Mouse (Mus musculus): ENCODE data around the gene Ankle2. TPM values are rescaled to one million over a fixed set of nuclear protein-coding genes. Genes with fewer than 3 reads are reported as not detected.
A peak's percentile ranks its signal among the peaks of the same experiment; 100 is the strongest.

The Ankle2 gene
- 44.8 and 46.1 TPM in 2 replicates for polyA plus RNA-seq (2014; fragmentation: Nextera tagmentation; extraction: Ambion mirVana)

DNA sequence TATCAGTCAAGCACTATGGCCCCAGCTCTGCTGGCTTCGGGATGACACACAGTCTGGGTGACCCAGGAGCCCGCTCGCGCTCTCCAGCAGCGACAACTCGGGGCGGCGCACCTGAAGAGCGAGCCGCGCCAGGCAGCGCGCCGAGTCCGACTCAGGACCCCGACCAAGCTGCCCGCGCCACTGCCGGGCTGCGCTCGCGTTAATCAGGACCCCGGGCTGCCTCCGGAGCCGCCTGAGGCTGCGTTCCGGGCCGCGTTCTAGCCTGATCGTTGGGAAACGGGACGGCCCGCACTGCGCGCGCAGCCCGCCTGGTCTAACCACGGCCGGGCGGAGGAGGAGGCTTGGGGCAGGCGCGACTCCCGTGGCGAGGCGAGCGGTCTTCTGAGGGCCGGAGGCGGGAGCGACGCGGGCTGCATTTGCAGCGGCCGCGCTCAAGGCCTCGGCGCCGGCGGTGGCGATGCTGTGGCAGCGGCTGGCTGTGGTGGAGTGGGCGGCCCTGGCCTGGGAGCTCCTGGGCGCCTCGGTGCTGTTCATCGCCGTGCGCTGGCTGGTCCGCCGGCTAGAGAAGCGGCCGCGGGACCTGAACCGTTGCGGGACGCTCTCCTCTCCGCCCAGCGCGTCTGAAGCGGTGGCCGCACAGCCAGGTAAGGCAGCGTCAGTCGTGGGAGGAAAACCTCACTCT is at the start of gene Ankle2:
Ankle2 (plus strand) TSS at position 225 of the 682 bp plus-strand sequence.
- ATAC-seq (replicated peaks; ENCODE audit: insufficient number of reproducible peaks, low FRiP score, low TSS enrichment, low read depth) (peak; percentile 96), DNase-seq (ENCODE audit: low spot score) (peak; percentile 95)
- Histone ChIP-seq H3K9ac (replicated peaks; ENCODE audit: low read length) (peak within 1 kb of the TSS; percentile 97), H3K4me2 (ENCODE audit: low read depth, low read length) (peak within 1 kb of the TSS; percentile 42), H3K4me1 (ENCODE audit: control insufficient read depth, insufficient read depth, low read length) (no peaks in the 10 kb centered on the region), H3K36me3 (replicated peaks; ENCODE audit: control insufficient read depth, insufficient read depth, low read depth, low read length) (no peaks in the 10 kb centered on the region), H3K9me3 (replicated peaks; ENCODE audit: control insufficient read depth, low read length) (no peaks in the 10 kb centered on the region), H3K4me3 (ENCODE audit: low read depth, low read length) (peak within 1 kb of the TSS; percentile 94), H3K27ac (replicated peaks; ENCODE audit: low read depth, low read length) (peak within 1 kb of the TSS; percentile 91), H3K27me3 (ENCODE audit: control insufficient read depth, insufficient read depth, low read length) (no peaks in the 10 kb centered on the region)
- under 1% methylated on average over 65 of the region's 81 CpGs for WGBS

DNA sequence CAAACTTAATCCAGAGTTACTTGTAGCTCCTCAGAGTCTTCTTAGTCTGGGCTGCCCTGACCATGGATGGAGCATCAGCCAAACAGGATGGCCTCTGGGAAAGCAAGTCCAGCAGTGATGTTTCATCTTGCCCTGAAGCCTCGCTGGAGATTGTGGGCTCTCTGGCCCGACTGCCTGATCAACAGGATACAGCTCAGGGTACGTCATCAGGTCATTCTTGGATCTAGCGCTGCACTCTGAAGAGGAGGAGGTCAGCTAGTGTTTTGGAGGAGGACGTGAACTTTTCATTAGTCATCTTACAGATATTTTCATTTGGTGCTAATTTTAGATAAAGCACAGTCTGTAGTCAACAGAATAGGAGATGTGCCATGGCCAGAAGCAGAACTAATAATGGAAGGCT is 49.1 kb upstream of the Ankle2 start:
- ATAC-seq (replicated peaks; ENCODE audit: insufficient number of reproducible peaks, low FRiP score, low TSS enrichment, low read depth) (no peak), DNase-seq (ENCODE audit: low spot score) (no peak)
- WGBS = 93% methylated on average over 5 of the region's 5 CpGs
- Histone ChIP-seq H3K4me2 (ENCODE audit: low read depth, low read length) (no peak overlapping the region), H3K9me3 (replicated peaks; ENCODE audit: control insufficient read depth, low read length) (no peaks in the 10 kb centered on the region), H3K27ac (replicated peaks; ENCODE audit: low read depth, low read length) (no peak overlapping the region), H3K36me3 (replicated peaks; ENCODE audit: control insufficient read depth, insufficient read depth, low read depth, low read length) (peaks cover 6% of the 10 kb centered on the region), H3K4me3 (ENCODE audit: low read depth, low read length) (no peak overlapping the region), H3K27me3 (ENCODE audit: control insufficient read depth, insufficient read depth, low read length) (no peaks in the 10 kb centered on the region), H3K4me1 (ENCODE audit: control insufficient read depth, insufficient read depth, low read length) (no peaks in the 10 kb centered on the region), H3K9ac (replicated peaks; ENCODE audit: low read length) (no peak overlapping the region)

DNA sequence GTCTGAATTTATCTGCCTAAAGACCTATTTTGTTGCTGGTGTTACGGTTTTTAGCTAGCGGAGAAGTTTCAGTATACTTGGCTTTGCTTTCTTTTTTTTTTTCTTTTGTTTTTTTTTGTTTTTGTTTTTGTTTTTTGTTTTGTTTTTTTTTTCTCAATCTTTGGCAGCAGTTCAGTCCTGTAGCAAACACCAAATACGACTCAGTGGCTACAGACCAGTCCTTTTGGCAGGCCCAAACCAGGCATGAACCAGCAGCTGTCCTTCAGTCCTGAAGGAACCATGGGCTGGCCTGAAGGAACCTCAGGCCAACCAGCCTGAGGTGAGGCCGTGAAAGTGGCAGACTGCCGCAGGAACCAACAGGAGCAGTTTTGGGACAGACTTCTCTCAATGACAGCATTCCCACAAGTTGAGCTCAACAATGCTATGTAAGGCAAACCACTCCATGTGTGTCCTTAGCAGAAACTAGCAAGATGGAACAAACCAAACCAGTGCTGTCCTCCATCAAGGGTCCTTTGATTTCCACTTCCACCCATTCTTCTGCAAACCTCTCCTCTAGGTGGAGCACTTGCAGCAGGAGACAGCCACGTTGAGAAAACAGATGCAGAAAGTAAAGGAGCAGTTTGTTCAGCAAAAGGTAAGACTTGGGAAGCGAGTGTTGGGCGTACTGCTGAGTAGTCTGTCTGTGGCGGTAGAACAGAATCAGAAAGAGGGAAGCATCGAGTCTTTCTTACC is 27.5 kb upstream of the Ankle2 start:
- no peak for DNase-seq (ENCODE audit: low spot score)
- 89% methylated on average over 10 of the region's 10 CpGs for WGBS
- no peak overlapping the region for H3K4me2 ChIP-seq (ENCODE audit: low read depth, low read length)
- H3K4me1 ChIP-seq (ENCODE audit: control insufficient read depth, insufficient read depth, low read length) = no peaks in the 10 kb centered on the region
- H3K27ac ChIP-seq (replicated peaks; ENCODE audit: low read depth, low read length) = no peak overlapping the region
- H3K36me3 ChIP-seq (replicated peaks; ENCODE audit: control insufficient read depth, insufficient read depth, low read depth, low read length) = no peaks in the 10 kb centered on the region; the same call in none of the 2 replicates
- ATAC-seq (replicated peaks; ENCODE audit: insufficient number of reproducible peaks, low FRiP score, low TSS enrichment, low read depth) = no peak
- no peak overlapping the region for H3K4me3 ChIP-seq (ENCODE audit: low read depth, low read length)
- H3K9ac ChIP-seq (replicated peaks; ENCODE audit: low read length) = no peak overlapping the region
- no peaks in the 10 kb centered on the region for H3K9me3 ChIP-seq (replicated peaks; ENCODE audit: control insufficient read depth, low read length)
- H3K27me3 ChIP-seq (ENCODE audit: control insufficient read depth, insufficient read depth, low read length) = no peaks in the 10 kb centered on the region

DNA sequence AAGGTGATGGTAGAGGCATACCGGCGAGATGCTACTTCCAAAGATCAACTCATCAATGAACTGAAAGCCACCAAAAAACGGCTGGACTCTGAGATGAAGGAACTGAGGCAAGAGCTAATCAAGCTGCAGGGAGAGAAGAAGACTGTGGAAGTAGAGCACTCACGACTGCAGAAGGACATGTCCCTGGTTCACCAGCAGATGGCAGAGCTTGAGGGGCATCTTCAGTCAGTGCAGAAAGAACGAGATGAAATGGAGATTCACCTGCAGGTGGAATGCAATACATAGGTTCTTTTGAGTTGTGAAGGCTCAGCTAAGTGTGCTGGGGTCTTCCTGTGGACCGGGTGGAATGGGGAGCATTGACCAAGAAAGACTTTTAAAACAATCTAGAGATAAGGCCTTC is 26.0 kb upstream of the Ankle2 start:
- no peak overlapping the region for H3K9ac ChIP-seq (replicated peaks; ENCODE audit: low read length)
- H3K4me3 ChIP-seq (ENCODE audit: low read depth, low read length) = no peak overlapping the region
- H3K27me3 ChIP-seq (ENCODE audit: control insufficient read depth, insufficient read depth, low read length) = no peaks in the 10 kb centered on the region
- H3K27ac ChIP-seq (replicated peaks; ENCODE audit: low read depth, low read length) = no peak overlapping the region
- ATAC-seq (replicated peaks; ENCODE audit: insufficient number of reproducible peaks, low FRiP score, low TSS enrichment, low read depth) (no peak), DNase-seq (ENCODE audit: low spot score) (no peak)
- no peak overlapping the region for H3K4me2 ChIP-seq (ENCODE audit: low read depth, low read length)
- H3K36me3 ChIP-seq (replicated peaks; ENCODE audit: control insufficient read depth, insufficient read depth, low read depth, low read length) = no peaks in the 10 kb centered on the region; the same call in none of the 2 replicates
- WGBS = 81% methylated on average over 6 of the region's 6 CpGs
- H3K9me3 ChIP-seq (replicated peaks; ENCODE audit: control insufficient read depth, low read length) = no peaks in the 10 kb centered on the region
- H3K4me1 ChIP-seq (ENCODE audit: control insufficient read depth, insufficient read depth, low read length) = no peaks in the 10 kb centered on the region

DNA sequence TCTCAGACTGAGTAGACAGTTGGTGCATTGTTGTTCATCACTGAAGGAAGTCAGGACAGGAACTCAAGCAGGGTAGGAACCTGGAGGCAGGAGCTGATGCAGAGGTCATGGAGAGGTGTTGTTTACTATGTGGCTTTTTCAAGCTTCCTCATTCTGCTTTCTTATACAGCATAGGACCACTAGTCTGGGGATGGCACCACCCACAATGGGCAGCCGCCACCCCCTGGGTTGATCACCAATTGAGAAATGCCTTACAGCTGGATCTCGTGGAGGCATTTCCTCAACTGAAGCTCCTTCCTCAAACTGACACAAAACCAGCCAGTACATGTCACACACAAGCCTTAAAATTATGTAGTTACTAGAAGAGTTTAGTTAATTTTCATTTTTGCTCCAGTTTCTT is 19.5 kb upstream of the Ankle2 start:
- Histone ChIP-seq H3K9ac (replicated peaks; ENCODE audit: low read length) (no peak overlapping the region), H3K4me1 (ENCODE audit: control insufficient read depth, insufficient read depth, low read length) (no peaks in the 10 kb centered on the region), H3K4me3 (ENCODE audit: low read depth, low read length) (no peak overlapping the region), H3K4me2 (ENCODE audit: low read depth, low read length) (no peak overlapping the region), H3K9me3 (replicated peaks; ENCODE audit: control insufficient read depth, low read length) (no peaks in the 10 kb centered on the region), H3K27ac (replicated peaks; ENCODE audit: low read depth, low read length) (no peak overlapping the region), H3K27me3 (ENCODE audit: control insufficient read depth, insufficient read depth, low read length) (no peaks in the 10 kb centered on the region), H3K36me3 (replicated peaks; ENCODE audit: control insufficient read depth, insufficient read depth, low read depth, low read length) (peaks cover 4% of the 10 kb centered on the region; the same call in 1 of the 2 replicates)
- DNase-seq (ENCODE audit: low spot score) (no peak), ATAC-seq (replicated peaks; ENCODE audit: insufficient number of reproducible peaks, low FRiP score, low TSS enrichment, low read depth) (no peak)
- 81% methylated on average over 2 of the region's 2 CpGs for WGBS

DNA sequence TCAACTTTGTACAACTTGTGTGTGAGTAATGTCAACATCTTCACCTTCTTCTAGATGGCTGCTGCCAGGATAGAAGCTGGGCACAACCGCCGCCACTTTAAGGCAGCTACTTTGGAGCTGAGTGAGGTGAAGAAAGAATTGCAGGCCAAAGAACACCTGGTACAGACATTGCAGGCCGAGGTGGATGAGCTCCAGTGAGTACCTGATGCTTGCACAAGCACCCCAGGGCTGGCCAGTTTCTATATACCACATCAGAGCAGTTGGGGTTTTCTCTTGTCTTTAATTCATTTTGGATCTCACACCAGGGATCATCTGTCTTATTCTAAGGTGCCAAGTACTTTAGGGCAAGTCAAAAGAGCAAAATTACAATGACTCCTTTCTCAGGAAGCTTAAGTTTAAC is 14.0 kb upstream of the Ankle2 start:
- H3K4me1 ChIP-seq (ENCODE audit: control insufficient read depth, insufficient read depth, low read length) = no peaks in the 10 kb centered on the region
- H3K9me3 ChIP-seq (replicated peaks; ENCODE audit: control insufficient read depth, low read length) = no peaks in the 10 kb centered on the region
- no peak overlapping the region for H3K9ac ChIP-seq (replicated peaks; ENCODE audit: low read length)
- H3K27ac ChIP-seq (replicated peaks; ENCODE audit: low read depth, low read length) = no peak overlapping the region
- no peak for DNase-seq (ENCODE audit: low spot score)
- no peak overlapping the region for H3K4me3 ChIP-seq (ENCODE audit: low read depth, low read length)
- no peak for ATAC-seq (replicated peaks; ENCODE audit: insufficient number of reproducible peaks, low FRiP score, low TSS enrichment, low read depth)
- 84% methylated on average over 3 of the region's 3 CpGs for WGBS
- no peak overlapping the region for H3K4me2 ChIP-seq (ENCODE audit: low read depth, low read length)
- H3K36me3 ChIP-seq (replicated peaks; ENCODE audit: control insufficient read depth, insufficient read depth, low read depth, low read length) = peaks cover 4% of the 10 kb centered on the region; the same call in 1 of the 2 replicates
- no peaks in the 10 kb centered on the region for H3K27me3 ChIP-seq (ENCODE audit: control insufficient read depth, insufficient read depth, low read length)

DNA sequence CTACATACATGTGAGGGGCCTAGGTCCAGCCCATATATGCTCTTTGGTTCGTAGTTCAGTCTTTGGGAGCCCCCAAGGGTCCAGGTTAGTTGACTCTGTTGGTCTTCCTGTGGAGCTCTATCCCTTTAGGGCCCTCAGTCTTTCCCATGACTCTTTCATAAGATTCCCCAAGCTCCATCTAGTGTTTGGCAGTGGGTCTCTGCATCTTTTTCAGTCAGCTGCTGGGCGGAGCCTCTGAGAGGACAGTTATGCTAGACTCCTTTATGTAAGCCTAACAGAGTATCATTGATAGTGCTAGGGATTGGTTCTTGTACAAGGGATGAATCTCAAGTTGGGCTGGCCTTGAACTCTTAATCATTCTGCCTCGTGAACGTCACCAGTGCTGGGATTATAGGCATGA is 10.5 kb upstream of the Ankle2 start:
- H3K27me3 ChIP-seq (ENCODE audit: control insufficient read depth, insufficient read depth, low read length) = no peaks in the 10 kb centered on the region
- ATAC-seq (replicated peaks; ENCODE audit: insufficient number of reproducible peaks, low FRiP score, low TSS enrichment, low read depth) (no peak), DNase-seq (ENCODE audit: low spot score) (no peak)
- H3K4me1 ChIP-seq (ENCODE audit: control insufficient read depth, insufficient read depth, low read length) = no peaks in the 10 kb centered on the region
- WGBS = 93% methylated on average over 4 of the region's 4 CpGs
- H3K9ac ChIP-seq (replicated peaks; ENCODE audit: low read length) = no peak overlapping the region
- H3K36me3 ChIP-seq (replicated peaks; ENCODE audit: control insufficient read depth, insufficient read depth, low read depth, low read length) = no peaks in the 10 kb centered on the region; the same call in 1 of the 2 replicates
- no peak overlapping the region for H3K4me2 ChIP-seq (ENCODE audit: low read depth, low read length)
- H3K4me3 ChIP-seq (ENCODE audit: low read depth, low read length) = no peak overlapping the region
- no peaks in the 10 kb centered on the region for H3K9me3 ChIP-seq (replicated peaks; ENCODE audit: control insufficient read depth, low read length)
- H3K27ac ChIP-seq (replicated peaks; ENCODE audit: low read depth, low read length) = no peak overlapping the region

DNA sequence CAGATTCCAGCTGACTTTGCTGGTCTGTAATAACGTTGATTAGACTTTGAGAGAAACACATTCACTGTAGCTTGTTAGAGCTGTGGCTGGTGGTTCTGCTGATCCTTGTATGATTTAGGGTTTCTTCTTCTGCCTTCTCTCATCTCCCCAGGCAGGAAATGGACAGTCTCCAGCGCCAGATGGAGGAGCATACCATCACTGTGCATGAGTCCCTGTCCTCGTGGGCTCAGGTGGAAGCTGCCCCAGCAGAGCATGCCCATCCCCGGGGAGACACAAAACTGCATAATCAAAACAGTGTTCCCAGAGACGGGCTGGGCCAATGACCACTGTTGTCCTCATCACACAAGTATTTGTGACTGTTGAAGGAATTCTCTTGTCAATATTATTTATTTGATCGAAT is 8.0 kb upstream of the Ankle2 start:
- H3K4me1 ChIP-seq (ENCODE audit: control insufficient read depth, insufficient read depth, low read length) = no peaks in the 10 kb centered on the region
- no peaks in the 10 kb centered on the region for H3K9me3 ChIP-seq (replicated peaks; ENCODE audit: control insufficient read depth, low read length)
- no peak overlapping the region for H3K27ac ChIP-seq (replicated peaks; ENCODE audit: low read depth, low read length)
- DNase-seq (ENCODE audit: low spot score) (no peak), ATAC-seq (replicated peaks; ENCODE audit: insufficient number of reproducible peaks, low FRiP score, low TSS enrichment, low read depth) (no peak)
- H3K4me3 ChIP-seq (ENCODE audit: low read depth, low read length) = no peak overlapping the region
- no peak overlapping the region for H3K9ac ChIP-seq (replicated peaks; ENCODE audit: low read length)
- H3K36me3 ChIP-seq (replicated peaks; ENCODE audit: control insufficient read depth, insufficient read depth, low read depth, low read length) = no peaks in the 10 kb centered on the region; the same call in 1 of the 2 replicates
- H3K27me3 ChIP-seq (ENCODE audit: control insufficient read depth, insufficient read depth, low read length) = no peaks in the 10 kb centered on the region
- no peak overlapping the region for H3K4me2 ChIP-seq (ENCODE audit: low read depth, low read length)
- WGBS = 77% methylated on average over 6 of the region's 6 CpGs
